Mouse (Mus musculus) forebrain, postnatal 0 days (tissue): ENCODE measurements at regions not wholly inside any gene's neighbourhood (a gene's known extent, or its start where the extent isn't known, plus 50 kb on each side); places are given as distances from the start of the nearest gene placed in this dataset.

ENCODE experiments used
- ATAC-seq: fragments of 200-750 bp; cut with Nextera tagmentation; 2 replicates; pipeline ENCODE4 v1.8.0; 2017; ENCODE audit warnings: mild to moderate bottlenecking, moderate library complexity
- DNase-seq: peaks from one replicate; pipeline ENCODE4 v3.0.0-alpha.2; 2015
- H3K27ac ChIP-seq: fragments of 300-500 bp; sonication (generic); 2 replicates; pipeline ENCODE4 v1.5.1; 2014; ENCODE audit warnings: low read depth, mild to moderate bottlenecking, antibody characterized with exemption, low read length, moderate library complexity, mixed read lengths
- H3K27me3 ChIP-seq: fragments of 300-500 bp; sonication (generic); 2 replicates; pipeline ENCODE4 v1.6.1; 2014; ENCODE audit warnings: mild to moderate bottlenecking, low read length, mixed read lengths; ENCODE audit not compliant: insufficient read depth
- H3K36me3 ChIP-seq: fragments of 300-500 bp; sonication (generic); 2 replicates; pipeline ENCODE4 v1.6.1; 2014; ENCODE audit warnings: mild to moderate bottlenecking, moderate library complexity; ENCODE audit not compliant: insufficient read depth
- H3K4me1 ChIP-seq: fragments of 300-500 bp; sonication (generic); 2 replicates; pipeline ENCODE4 v1.6.1; 2014; ENCODE audit warnings: antibody characterized with exemption; ENCODE audit not compliant: insufficient read depth
- H3K4me2 ChIP-seq: fragments of 300-500 bp; sonication (generic); 2 replicates; pipeline ENCODE4 v1.6.1; 2014; ENCODE audit warnings: low read depth, mild to moderate bottlenecking, moderate library complexity
- H3K4me3 ChIP-seq: fragments of 300-500 bp; sonication (generic); 2 replicates; pipeline ENCODE4 v1.5.1; 2014; ENCODE audit warnings: low read depth, low read length, mixed read lengths
- H3K9ac ChIP-seq: fragments of 300-500 bp; sonication (generic); 2 replicates; pipeline ENCODE4 v1.6.1; 2014; ENCODE audit warnings: mild to moderate bottlenecking
- H3K9me3 ChIP-seq: fragments of 300-500 bp; sonication (generic); 2 replicates; pipeline ENCODE4 v1.6.1; 2016; ENCODE audit warnings: low read length
- CTCF ChIP-seq: sonication (generic); IDR thresholded peaks from 2 replicates; pipeline ENCODE4 v1.5.1; 2016; ENCODE audit warnings: antibody characterized with exemption, control low read depth, low read depth
- WGBS: fragments of 180-500 bp; shearing (Covaris S2); extraction: QIAGEN DNeasy Blood & Tissue Kit; methylation state at CpG from one replicate; pipeline ENCODE4 v1.1.7; 2014; 5-methylcytosine and 5-hydroxymethylcytosine counted together

GRCm38 (mm10) chr6:16999451-17000139 is 65.4 kb upstream of the Tes start:
- Histone ChIP-seq H3K4me3 (peak overlapping the region; percentile 1; the same call in 1 of the 2 replicates), H3K27ac (no peak overlapping the region), H3K9me3 (no peaks in the 10 kb centered on the region), H3K9ac (no peak overlapping the region), H3K36me3 (no peaks in the 10 kb centered on the region), H3K4me1 (no peaks in the 10 kb centered on the region), H3K27me3 (no peaks in the 10 kb centered on the region), H3K4me2 (peak overlapping the region; percentile 30)
- DNase-seq (peak; percentile 30), ATAC-seq (peak; percentile 61)
- TF ChIP-seq CTCF = peak; percentile 43
- 54% methylated on average over 21 of the region's 21 CpGs for WGBS

- 3% methylated on average over 10 of the region's 10 CpGs for WGBS
Observed at GRCm38 (mm10) chr6:16995495-16995936, 69.4 kb upstream of the Tes start.

GRCm38 (mm10) chr6:16994711-16995110 is 70.2 kb upstream of the Tes start:
- H3K36me3 ChIP-seq = no peaks in the 10 kb centered on the region
- peak; percentile 73 for TF ChIP-seq CTCF
- ATAC-seq (peak; percentile 79), DNase-seq (peak; percentile 59)
- 5% methylated on average over 8 of the region's 8 CpGs for WGBS
- H3K27ac ChIP-seq = no peak overlapping the region
- H3K4me3 ChIP-seq = no peak overlapping the region
- no peaks in the 10 kb centered on the region for H3K4me1 ChIP-seq
- H3K9ac ChIP-seq = no peak overlapping the region
- H3K27me3 ChIP-seq = peaks cover 4% of the 10 kb centered on the region
- H3K9me3 ChIP-seq = no peaks in the 10 kb centered on the region
- H3K4me2 ChIP-seq = no peak overlapping the region

More at GRCm38 (mm10) chr6:16995495-16995936, 69.4 kb upstream of the Tes start:
- Histone ChIP-seq H3K27ac (no peak overlapping the region), H3K4me1 (no peaks in the 10 kb centered on the region), H3K27me3 (peaks cover 4% of the 10 kb centered on the region), H3K4me3 (peak overlapping the region; percentile 12; the same call in 1 of the 2 replicates), H3K36me3 (no peaks in the 10 kb centered on the region), H3K9me3 (no peaks in the 10 kb centered on the region), H3K4me2 (peak overlapping the region; percentile 44), H3K9ac (peak overlapping the region; percentile 25; the same call in 1 of the 2 replicates)
- ATAC-seq = peak; percentile 17
- TF ChIP-seq CTCF = no peak
- DNase-seq = no peak

GRCm38 (mm10) chr6:16991996-16992591 is 72.9 kb upstream of the Tes start:
- Histone ChIP-seq H3K9ac (no peak overlapping the region), H3K9me3 (no peaks in the 10 kb centered on the region), H3K4me2 (peak overlapping the region; percentile 25; the same call in 1 of the 2 replicates), H3K4me1 (no peaks in the 10 kb centered on the region), H3K4me3 (0 out of 2 replicates have a peak overlapping the region, but pooled peaks have one; percentile 2), H3K36me3 (no peaks in the 10 kb centered on the region), H3K27ac (no peak overlapping the region), H3K27me3 (peaks cover 4% of the 10 kb centered on the region)
- ATAC-seq (no peak), DNase-seq (peak; percentile 59)
- 14% methylated on average over 15 of the region's 15 CpGs for WGBS
- no peak for TF ChIP-seq CTCF

GRCm38 (mm10) chr6:16978206-16978505 is 79.9 kb upstream of the Tfec start:
- H3K9me3 ChIP-seq = no peaks in the 10 kb centered on the region
- no peak overlapping the region for H3K4me2 ChIP-seq
- no peaks in the 10 kb centered on the region for H3K36me3 ChIP-seq
- DNase-seq (peak; percentile 85), ATAC-seq (no peak)
- peak; percentile 80 for TF ChIP-seq CTCF
- H3K27me3 ChIP-seq = no peaks in the 10 kb centered on the region
- no peak overlapping the region for H3K4me3 ChIP-seq
- H3K4me1 ChIP-seq = no peaks in the 10 kb centered on the region
- 16% methylated on average over 3 of the region's 3 CpGs for WGBS
- H3K27ac ChIP-seq = no peak overlapping the region
- H3K9ac ChIP-seq = no peak overlapping the region

GRCm38 (mm10) chr6:16977392-16978205 is 79.4 kb upstream of the Tfec start:
- Histone ChIP-seq H3K9me3 (no peaks in the 10 kb centered on the region), H3K4me2 (no peak overlapping the region), H3K9ac (no peak overlapping the region), H3K4me1 (no peaks in the 10 kb centered on the region), H3K36me3 (no peaks in the 10 kb centered on the region), H3K27me3 (no peaks in the 10 kb centered on the region), H3K4me3 (no peak overlapping the region), H3K27ac (no peak overlapping the region)
- DNase-seq (no peak), ATAC-seq (peak; percentile 65; the same call in 1 of the 2 replicates)
- 68% methylated on average over 14 of the region's 14 CpGs for WGBS
- no peak for TF ChIP-seq CTCF
